In genomic region chr5:7655280-7655679, GRCm38 (mm10) we compare ENCODE assay signal across 13 mouse cellular contexts.
DNase-seq lines count a peak whose midpoint lies in the region; ATAC-seq and TF ChIP-seq lines count a peak whose summit lies in the region.
"Had no signal": no experiment of that assay in that cellular context is flagged by ENCODE, and none has a peak within 500 bp of the region (broad histone marks: within the 10 kb centered on the region; RNA-seq: fewer than 3 reads in every experiment).

No protein-coding gene starts in this region.

- no peaks in the 10 kb centered on the region for H3K27me3 ChIP-seq in hindbrain, embryonic 14.5 days (ENCODE audit: control insufficient read depth, insufficient read depth, low read length)
- H3K27me3 ChIP-seq in hindbrain, embryonic 11.5 days (ENCODE audit: control insufficient read depth, insufficient read depth, low read length), result no peaks in the 10 kb centered on the region
- no peaks in the 10 kb centered on the region for H3K27me3 ChIP-seq in forebrain, embryonic 14.5 days (replicated peaks; ENCODE audit: control insufficient read depth, insufficient read depth, low read length)
- no peaks in the 10 kb centered on the region for H3K27me3 ChIP-seq in midbrain, postnatal 0 days (ENCODE audit: insufficient read depth, low read length)
- H3K27me3 ChIP-seq: limb, embryonic 13.5 days had no signal

- H3K9ac ChIP-seq in hindbrain, embryonic 14.5 days, result no peak overlapping the region
- H3K9ac ChIP-seq in hindbrain, embryonic 11.5 days (ENCODE audit: low read depth, low read length), result no peak overlapping the region
- H3K9ac ChIP-seq in forebrain, embryonic 14.5 days (ENCODE audit: low read length), result no peak overlapping the region
- no peak overlapping the region for H3K9ac ChIP-seq in midbrain, postnatal 0 days (replicated peaks; ENCODE audit: low read length, poor library complexity, severe bottlenecking)
- H3K9ac ChIP-seq: limb, embryonic 13.5 days had no signal

- ATAC-seq in hindbrain, embryonic 14.5 days (ENCODE audit: low FRiP score), result peak; percentile 59; the same call in 1 of the 2 replicates
- no peak for ATAC-seq in hindbrain, embryonic 11.5 days (ENCODE audit: low FRiP score)
- ATAC-seq in forebrain, embryonic 14.5 days, result peak; percentile 90
- ATAC-seq in midbrain, postnatal 0 days (ENCODE audit: low FRiP score), result peak; percentile 78

- H3K36me3 ChIP-seq in hindbrain, embryonic 14.5 days (replicated peaks; ENCODE audit: control insufficient read depth, insufficient read depth), result no peaks in the 10 kb centered on the region
- H3K36me3 ChIP-seq in hindbrain, embryonic 11.5 days (ENCODE audit: control insufficient read depth, insufficient read depth, low read length), result no peaks in the 10 kb centered on the region
- H3K36me3 ChIP-seq in forebrain, embryonic 14.5 days (ENCODE audit: control insufficient read depth, insufficient read depth, low read length), result no peaks in the 10 kb centered on the region
- H3K36me3 ChIP-seq in midbrain, postnatal 0 days (ENCODE audit: insufficient read depth, low read length), result no peaks in the 10 kb centered on the region
- H3K36me3 ChIP-seq: limb, embryonic 13.5 days had no signal

- no peak overlapping the region for H3K27ac ChIP-seq in hindbrain, embryonic 14.5 days
- H3K27ac ChIP-seq in hindbrain, embryonic 11.5 days (ENCODE audit: low read depth, low read length), result no peak overlapping the region
- H3K27ac ChIP-seq in forebrain, embryonic 14.5 days (ENCODE audit: low read depth, low read length), result no peak overlapping the region
- no peak overlapping the region for H3K27ac ChIP-seq in midbrain, postnatal 0 days (ENCODE audit: low read depth, low read length)
- H3K27ac ChIP-seq: limb, embryonic 13.5 days had no signal

- no peak overlapping the region for H3K4me2 ChIP-seq in hindbrain, embryonic 14.5 days (replicated peaks)
- no peak overlapping the region for H3K4me2 ChIP-seq in hindbrain, embryonic 11.5 days (replicated peaks; ENCODE audit: low read depth, low read length)
- no peak overlapping the region for H3K4me2 ChIP-seq in forebrain, embryonic 14.5 days (ENCODE audit: low read length)
- no peak overlapping the region for H3K4me2 ChIP-seq in midbrain, postnatal 0 days (ENCODE audit: low read depth, low read length, poor library complexity, severe bottlenecking)
- H3K4me2 ChIP-seq: limb, embryonic 13.5 days had no signal

- WGBS in hindbrain, embryonic 14.5 days, result 49% methylated on average over 2 of the region's 2 CpGs
- 91% methylated on average over 2 of the region's 2 CpGs for WGBS in hindbrain, embryonic 11.5 days
- WGBS in forebrain, embryonic 14.5 days, result 44% methylated on average over 2 of the region's 2 CpGs
- WGBS in midbrain, postnatal 0 days, result 38% methylated on average over 2 of the region's 2 CpGs

- H3K4me1 ChIP-seq in hindbrain, embryonic 14.5 days (replicated peaks; ENCODE audit: control insufficient read depth, insufficient read depth, low read length), result no peaks in the 10 kb centered on the region
- H3K4me1 ChIP-seq in hindbrain, embryonic 11.5 days (replicated peaks; ENCODE audit: control insufficient read depth, insufficient read depth, low read length), result no peaks in the 10 kb centered on the region
- no peaks in the 10 kb centered on the region for H3K4me1 ChIP-seq in forebrain, embryonic 14.5 days (ENCODE audit: control insufficient read depth, insufficient read depth, low read length)
- H3K4me1 ChIP-seq in midbrain, postnatal 0 days (ENCODE audit: insufficient read depth, low read length), result 0 out of 2 replicates have a peak, but pooled peaks cover 3% of the 10 kb centered on the region
- H3K4me1 ChIP-seq: limb, embryonic 13.5 days had no signal

- peak; percentile 77 for DNase-seq in hindbrain, embryonic 14.5 days (ENCODE audit: low spot score)
- DNase-seq in hindbrain, embryonic 11.5 days (ENCODE audit: low spot score), result no peak
- peak; percentile 6 to 13 for DNase-seq in right cerebral cortex, adult 2 months (ENCODE audit: low spot score in 2 of 2)
- no peak for DNase-seq in right cerebral cortex, postnatal 4 days
- DNase-seq in forebrain, embryonic 14.5 days (ENCODE audit: low spot score), result peak; percentile 82
- peak; percentile 91 for DNase-seq in midbrain, postnatal 0 days (ENCODE audit: low spot score)
- DNase-seq in MN1 (ENCODE audit: low spot score), result no peak
- DNase-seq in spleen, adult 18-20 months, result no peak
- DNase-seq: adrenal gland, adult 8-10 months; kidney, postnatal 25 days; lung, postnatal 10 days; thymus, postnatal 4 days had no signal

- H3K4me3 ChIP-seq in hindbrain, embryonic 14.5 days (replicated peaks; ENCODE audit: low read length), result no peak overlapping the region
- no peak overlapping the region for H3K4me3 ChIP-seq in hindbrain, embryonic 11.5 days (ENCODE audit: low read depth, low read length)
- H3K4me3 ChIP-seq in forebrain, embryonic 14.5 days (ENCODE audit: low read depth, low read length), result no peak overlapping the region
- H3K4me3 ChIP-seq in midbrain, postnatal 0 days (ENCODE audit: low read depth, low read length), result no peak overlapping the region
- H3K4me3 ChIP-seq: limb, embryonic 13.5 days had no signal

- no peak for TF ChIP-seq CTCF in midbrain, postnatal 0 days (IDR thresholded peaks at IDR 0.05)

- no peaks in the 10 kb centered on the region for H3K9me3 ChIP-seq in hindbrain, embryonic 14.5 days (ENCODE audit: control insufficient read depth, low read length)
- H3K9me3 ChIP-seq in hindbrain, embryonic 11.5 days (ENCODE audit: control insufficient read depth, low read length), result no peaks in the 10 kb centered on the region
- H3K9me3 ChIP-seq in forebrain, embryonic 14.5 days (replicated peaks; ENCODE audit: control insufficient read depth, low read length), result no peaks in the 10 kb centered on the region
- no peaks in the 10 kb centered on the region for H3K9me3 ChIP-seq in midbrain, postnatal 0 days (ENCODE audit: low read length)
- H3K9me3 ChIP-seq: limb, embryonic 13.5 days had no signal

Comparison
In these comparisons a context has a peak if more than half of its experiments do, and no peak if none do; other contexts are left out.
1. DNase-seq: peak in hindbrain, embryonic 14.5 days (single experiment), right cerebral cortex, adult 2 months (2 of 2), forebrain, embryonic 14.5 days (single experiment) and midbrain, postnatal 0 days (single experiment); none in hindbrain, embryonic 11.5 days (single experiment), right cerebral cortex, postnatal 4 days (single experiment), MN1 (single experiment) and spleen, adult 18-20 months (0 of 2).